Mouse (Mus musculus) ES-E14 (cell line): ENCODE measurements around the gene Tnnc2. TPM values are rescaled to one million over a fixed set of nuclear protein-coding genes. Genes with fewer than 3 reads are reported as not detected.

Experiments used
- DNase-seq: peaks from one replicate; pipeline ENCODE4 v3.0.0-alpha.2; 2013; ENCODE audit warnings: low read depth, low spot score
- H3K27ac ChIP-seq: 2 replicates; pipeline ENCODE4 v1.5.1; 2012; ENCODE audit warnings: low read depth, mild to moderate bottlenecking, low read length, moderate library complexity, mixed read lengths; ENCODE audit not compliant: poor library complexity, insufficient read depth, severe bottlenecking
- H3K36me3 ChIP-seq: 2 replicates; pipeline ENCODE4 v1.6.1; 2012; ENCODE audit warnings: mild to moderate bottlenecking, low read length, moderate library complexity, mixed read lengths; ENCODE audit not compliant: control insufficient read depth, poor library complexity, insufficient read depth, severe bottlenecking
- H3K4me1 ChIP-seq, 2 experiments: fragments of 150-350 bp in 1 of 2; sonication (generic) in 1 of 2; 2 replicates each; pipeline ENCODE4 v1.6.1; 2012; ENCODE audit warnings: low read length in 2 of 2, mild to moderate bottlenecking in 1 of 2, mixed read lengths in 1 of 2; ENCODE audit not compliant: control insufficient read depth in 2 of 2, insufficient read depth in 2 of 2, poor library complexity in 1 of 2
- H3K4me3 ChIP-seq, 2 experiments: fragments of 150-350 bp in 1 of 2; sonication (generic) in 1 of 2; 2 replicates each; pipeline ENCODE4 v1.5.1; 2012; ENCODE audit warnings: low read length in 2 of 2, low read depth in 1 of 2, mild to moderate bottlenecking in 1 of 2, mixed read lengths in 1 of 2; ENCODE audit not compliant: insufficient read depth in 1 of 2, poor library complexity in 1 of 2, severe bottlenecking in 1 of 2
- H3K9ac ChIP-seq: 2 replicates; pipeline ENCODE4 v1.6.1; 2012; ENCODE audit warnings: low read depth, mild to moderate bottlenecking, low read length, mixed read lengths; ENCODE audit not compliant: poor library complexity, insufficient read depth, severe bottlenecking
- H3K9me3 ChIP-seq: fragments of 150-350 bp; sonication (generic); 2 replicates; pipeline ENCODE4 v1.6.1; 2012; ENCODE audit warnings: low read depth, mild to moderate bottlenecking, low read length; ENCODE audit not compliant: control insufficient read depth, insufficient read depth
- CHD2 ChIP-seq: IDR thresholded peaks from 2 replicates; pipeline ENCODE4 v1.6.1; 2014; ENCODE audit warnings: mild to moderate bottlenecking, low read depth, low read length, inconsistent platforms
- HCFC1 ChIP-seq: IDR thresholded peaks from 2 replicates; pipeline ENCODE4 v1.6.1; 2012; ENCODE audit warnings: low read length, inconsistent platforms, borderline replicate concordance; ENCODE audit not compliant: insufficient read depth
- MAFK ChIP-seq: IDR thresholded peaks from 2 replicates; pipeline ENCODE4 v1.6.1; 2014; ENCODE audit warnings: mild to moderate bottlenecking, low read depth, low read length, inconsistent platforms; ENCODE audit not compliant: insufficient read depth
- ZC3H11A ChIP-seq: IDR thresholded peaks from 2 replicates; pipeline ENCODE4 v1.6.1; 2012; ENCODE audit warnings: low read depth, mild to moderate bottlenecking, inconsistent platforms, low read length, borderline replicate concordance
- ZNF384 ChIP-seq: IDR thresholded peaks from 2 replicates; pipeline ENCODE4 v1.6.1; 2012; ENCODE audit warnings: low read depth, low read length, inconsistent platforms
- in situ Hi-C, 2 experiments: fragments of 600-800 bp; cut with MboI; formaldehyde crosslinking; loops; one replicate each; pipeline ENCODE4 v1.15.1; 2025; ENCODE audit warnings: low sequenced_read_pairs in 2 of 2, inconsistent platforms in 1 of 2; ENCODE audit not compliant: unreplicated experiment in 2 of 2
- total RNA-seq: library from RNA; depleted of rRNA; stranded (reverse); fragments of 300-350 nt; gene quantifications from 2 replicates; pipeline ENCODE4 v1.2.3, GENCODE M21; 2012

The Tnnc2 gene
- total RNA-seq, 1 experiment: 1.7 TPM

GRCm38 (mm10) chr2:164754105-164754504, 25.7 kb downstream of the Tnnc2 start:
- Histone ChIP-seq H3K27ac (no peak overlapping the region), H3K9me3 (no peaks in the 10 kb centered on the region), H3K9ac (no peak overlapping the region), H3K4me3 (no peak overlapping the region), H3K36me3 (peaks cover 50% of the 10 kb centered on the region), H3K4me1 (no peaks in the 10 kb centered on the region)
- in situ Hi-C loops: no loop called here
- TF ChIP-seq ZNF384: no peak
- TF ChIP-seq MAFK: no peak
- no peak for TF ChIP-seq ZC3H11A
- TF ChIP-seq CHD2: no peak
- no peak for TF ChIP-seq HCFC1
- DNase-seq: no peak

GRCm38 (mm10) chr2:164752454-164752853, 27.3 kb downstream of the Tnnc2 start:
- Histone ChIP-seq H3K9ac (no peak overlapping the region), H3K36me3 (peaks cover 46% of the 10 kb centered on the region), H3K27ac (no peak overlapping the region), H3K4me3 (no peak overlapping the region), H3K4me1 (peaks cover 0 to 2% of the 10 kb centered on the region in 2 experiments; a peak in 1 of 4 replicates), H3K9me3 (no peaks in the 10 kb centered on the region)
- DNase-seq: no peak
- TF ChIP-seq ZC3H11A (no peak), CHD2 (no peak), ZNF384 (no peak), MAFK (no peak), HCFC1 (no peak)
- in situ Hi-C loops: no loop called here

DNA sequence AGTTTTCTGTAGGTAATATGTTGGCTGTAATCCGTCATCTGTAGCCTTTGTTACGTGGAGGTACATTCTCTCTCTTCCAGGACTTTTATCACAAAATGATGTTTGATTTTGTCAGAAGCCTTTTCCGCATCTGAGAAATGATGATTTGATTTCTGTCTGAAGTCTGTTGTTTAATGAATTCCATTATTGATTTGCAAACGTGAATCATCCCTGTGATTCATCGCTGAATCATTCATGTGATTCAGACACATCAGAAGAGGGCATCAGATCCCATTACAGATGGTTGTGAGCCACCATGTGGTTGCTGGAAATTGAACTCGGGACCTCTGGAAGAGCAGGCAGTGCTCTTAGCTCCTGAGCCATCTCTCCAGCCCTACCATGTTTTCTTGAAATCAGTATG, 30.8 kb downstream of the Tnnc2 start:
- in situ Hi-C loops: no loop called here
- Histone ChIP-seq H3K27ac (no peak overlapping the region), H3K4me3 (no peak overlapping the region), H3K4me1 (peaks cover 0 to 4% of the 10 kb centered on the region in 2 experiments; a peak in 2 of 4 replicates), H3K9ac (no peak overlapping the region), H3K9me3 (no peaks in the 10 kb centered on the region), H3K36me3 (peaks cover 27% of the 10 kb centered on the region)
- TF ChIP-seq MAFK (no peak), ZNF384 (no peak), HCFC1 (no peak), CHD2 (no peak), ZC3H11A (no peak)
- no peak for DNase-seq

GRCm38 (mm10) chr2:164748191-164748590, 31.6 kb downstream of the Tnnc2 start:
- H3K4me3 ChIP-seq: no peak overlapping the region
- H3K9me3 ChIP-seq: no peaks in the 10 kb centered on the region
- H3K36me3 ChIP-seq: peaks cover 22% of the 10 kb centered on the region
- no peak overlapping the region for H3K27ac ChIP-seq
- in situ Hi-C loops: no loop called here
- no peak for DNase-seq
- TF ChIP-seq HCFC1 (no peak), MAFK (no peak), CHD2 (no peak), ZC3H11A (no peak)
- H3K9ac ChIP-seq: no peak overlapping the region
- H3K4me1 ChIP-seq: peaks cover 0 to 4% of the 10 kb centered on the region in 2 experiments; a peak in 2 of 4 replicates

- TF ChIP-seq CHD2: no peak
- no peak for TF ChIP-seq HCFC1
- no peak for TF ChIP-seq ZNF384
- TF ChIP-seq MAFK: no peak
- no peak for TF ChIP-seq ZC3H11A
- H3K9me3 ChIP-seq: no peaks in the 10 kb centered on the region
- peaks cover 0 to 4% of the 10 kb centered on the region in 2 experiments; a peak in 2 of 4 replicates for H3K4me1 ChIP-seq
- H3K9ac ChIP-seq: peak overlapping the region; percentile 93
- no peak for DNase-seq
- peaks cover 16% of the 10 kb centered on the region for H3K36me3 ChIP-seq
- in situ Hi-C loops: no loop called here
- no peak overlapping the region for H3K27ac ChIP-seq
- peak overlapping the region; percentile 80 to 90 for H3K4me3 ChIP-seq
Measured at GRCm38 (mm10) chr2:164746693-164747092, 33.1 kb downstream of the Tnnc2 start.
